Mouse (Mus musculus) CH12.LX (cell line): ENCODE data around the gene Klf8.

Experiments used
- CTCF ChIP-seq, 2 experiments: IDR thresholded peaks in 1 of 2; conservative IDR thresholded peaks in 1 of 2; 2 replicates each; pipeline ENCODE4 v1.5.1; 2011 to 2012; ENCODE audit warnings: low read depth in 2 of 2, low read length in 2 of 2, improper control_type of control experiment in 1 of 2, inconsistent platforms in 1 of 2, mild to moderate bottlenecking in 1 of 2, moderate library complexity in 1 of 2
- ELF1 ChIP-seq: IDR thresholded peaks from 2 replicates; pipeline ENCODE4 v1.6.1; 2014; ENCODE audit warnings: low read depth, mild to moderate bottlenecking, inconsistent platforms, low read length, improper control_type of control experiment
- EP300 ChIP-seq: IDR thresholded peaks from 2 replicates; pipeline ENCODE4 v1.6.1; 2011; ENCODE audit warnings: low read length, improper control_type of control experiment
- HCFC1 ChIP-seq: IDR thresholded peaks from 2 replicates; pipeline ENCODE4 v1.6.1; 2012; ENCODE audit warnings: low read depth, mild to moderate bottlenecking, inconsistent platforms, low read length, improper control_type of control experiment
- IRF4 ChIP-seq: IDR thresholded peaks from 2 replicates; pipeline ENCODE4 v1.6.1; 2014; ENCODE audit warnings: low read depth, mild to moderate bottlenecking, inconsistent platforms, low read length, improper control_type of control experiment
- JUND ChIP-seq: conservative IDR thresholded peaks from 2 replicates; pipeline ENCODE4 v1.6.1; 2011; ENCODE audit warnings: low read depth, low read length, improper control_type of control experiment
- MAX ChIP-seq: IDR thresholded peaks from 2 replicates; pipeline ENCODE4 v1.6.1; 2011; ENCODE audit warnings: low read length, improper control_type of control experiment
- MAZ ChIP-seq: IDR thresholded peaks from 2 replicates; pipeline ENCODE4 v1.6.1; 2012; ENCODE audit warnings: low read depth, mild to moderate bottlenecking, inconsistent platforms, low read length, improper control_type of control experiment, moderate library complexity
- NELFE ChIP-seq: IDR thresholded peaks from 2 replicates; pipeline ENCODE4 v1.6.1; 2011; ENCODE audit warnings: low read depth, low read length, improper control_type of control experiment
- NRF1 ChIP-seq: IDR thresholded peaks from 2 replicates; pipeline ENCODE4 v1.6.1; 2014; ENCODE audit warnings: low read depth, mild to moderate bottlenecking, inconsistent platforms, low read length, improper control_type of control experiment, moderate library complexity
- POLR2A ChIP-seq: IDR thresholded peaks from 2 replicates; pipeline ENCODE4 v1.6.1; 2011; ENCODE audit warnings: low read depth, mild to moderate bottlenecking, improper control_type of control experiment, low read length
- USF1 ChIP-seq: IDR thresholded peaks from 2 replicates; pipeline ENCODE4 v1.6.1; 2014; ENCODE audit warnings: low read depth, mild to moderate bottlenecking, inconsistent platforms, low read length, improper control_type of control experiment
- USF2 ChIP-seq: conservative IDR thresholded peaks from 2 replicates; pipeline ENCODE4 v1.6.1; 2011; ENCODE audit warnings: low read depth, low read length, improper control_type of control experiment
- ZNF384 ChIP-seq: IDR thresholded peaks from 2 replicates; pipeline ENCODE4 v1.6.1; 2012; ENCODE audit warnings: low read depth, low read length, improper control_type of control experiment, inconsistent platforms

GRCm38 (mm10) chrX:153417067-153417466 is 179.8 kb downstream of the Klf8 start:
- TF ChIP-seq EP300 (no peak), ZNF384 (no peak), POLR2A (no peak), MAX (no peak), NRF1 (no peak), IRF4 (no peak), HCFC1 (no peak), CTCF (conservative IDR thresholded peaks at IDR 0.05 in 1 of 2, IDR thresholded peaks at IDR 0.05 in 1 of 2; ENCODE audit: low read depth in 2 of 2, low read length in 2 of 2) (no peak), USF2 (no peak), USF1 (no peak), MAZ (no peak), JUND (no peak), NELFE (no peak), ELF1 (no peak)
